Mouse (Mus musculus) bone marrow, adult 2 months (tissue): ENCODE measurements around the gene Slco1a5.
"Not testable (repeated sequence)": the region's sequence is repeated elsewhere in the genome, so short reads cannot be mapped to it uniquely, and the experiment has no call there.

Experiments
- CTCF ChIP-seq: fragments of 200-500 bp; IDR thresholded peaks from 2 replicates; pipeline ENCODE4 v1.5.1; 2011; ENCODE audit warnings: low read length, control low read depth; ENCODE audit not compliant: control insufficient read depth, insufficient read depth
- POLR2A ChIP-seq: fragments of 200-500 bp; IDR thresholded peaks from 2 replicates; pipeline ENCODE4 v1.6.1; 2011; ENCODE audit warnings: low read depth, mild to moderate bottlenecking, control low read depth, low read length, borderline replicate concordance; ENCODE audit not compliant: control insufficient read depth

DNA sequence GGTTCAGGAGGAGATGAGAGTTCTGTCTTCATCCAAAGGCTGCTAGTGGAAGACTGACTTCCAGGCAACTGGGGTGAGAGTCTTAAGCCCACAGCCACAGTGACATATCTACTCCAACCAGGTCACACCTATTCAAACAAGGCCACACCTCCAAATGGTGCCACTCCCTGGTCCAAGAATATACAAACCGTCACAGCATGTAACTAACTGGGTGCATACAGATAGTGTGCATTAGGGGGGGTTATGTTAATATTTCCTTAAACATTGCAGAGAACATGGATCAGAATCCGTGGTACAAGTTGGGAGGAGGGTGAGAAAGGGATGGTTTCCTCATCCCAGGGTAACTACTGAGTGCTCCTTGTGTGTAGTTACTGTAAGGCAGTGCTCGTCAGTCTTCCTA is 29.3 kb upstream of the Slco1a5 start:
- TF ChIP-seq POLR2A, CTCF: not testable (repeated sequence)
